Mouse (Mus musculus): ENCODE measurements around the gene Sspn.

- TF ChIP-seq MAFK (IDR thresholded peaks at IDR 0.05; ENCODE audit: insufficient read depth, low read depth, low read length) (no peak), HCFC1 (IDR thresholded peaks at IDR 0.05; ENCODE audit: borderline replicate concordance, insufficient read depth, low read length) (no peak), CHD2 (IDR thresholded peaks at IDR 0.05; ENCODE audit: low read depth, low read length) (no peak), ZC3H11A (IDR thresholded peaks at IDR 0.05; ENCODE audit: borderline replicate concordance, low read depth, low read length) (no peak), ZNF384 (IDR thresholded peaks at IDR 0.05; ENCODE audit: low read depth, low read length) (no peak)
These were observed 21.2 kb downstream of the Sspn start for GRCm38 (mm10) chr6:145952594-145952993.
